Mouse (Mus musculus): ENCODE results near the gene Arl10.

GRCm38 (mm10) chr13:54582126-54582525 lies 7.3 kb downstream of the Arl10 start:
- TF ChIP-seq ZC3H11A (IDR thresholded peaks at IDR 0.05; ENCODE audit: low read depth, low read length) (no peak), ETS1 (IDR thresholded peaks at IDR 0.05; ENCODE audit: low read depth, low read length) (no peak)
